Mouse (Mus musculus): ENCODE results near the gene Krt39. TPM values are rescaled to one million over a fixed set of nuclear protein-coding genes. Genes with fewer than 3 reads are reported as not detected.

The Krt39 gene
- total and polyA plus RNA-seq, 3 experiments, result not detected

DNA sequence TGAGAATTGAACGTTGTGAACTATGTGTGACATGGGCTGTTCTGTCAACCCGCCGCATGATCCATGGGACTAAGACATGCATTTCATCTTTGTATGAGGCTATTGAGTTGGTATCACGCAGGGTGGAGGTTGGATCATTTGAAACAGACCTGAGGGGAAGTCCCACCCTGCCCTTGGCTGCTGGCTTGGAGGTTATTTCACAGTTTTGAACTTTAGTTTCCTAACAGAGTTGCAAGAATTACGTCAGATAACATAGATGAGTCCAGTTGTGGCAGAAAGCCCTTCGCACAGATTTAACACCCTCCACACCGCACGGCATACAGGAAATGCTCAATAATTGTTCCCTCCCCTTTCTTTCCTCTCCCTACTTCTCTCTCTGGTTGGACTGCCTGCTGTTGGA lies 30.1 kb downstream of the Krt39 start:
- Histone ChIP-seq H3K4me3 (ENCODE audit: control insufficient read depth in 1 of 2, insufficient read depth in 1 of 2, low read depth in 2 of 2, low read length in 2 of 2) (no peak overlapping the region), H3K9me3 (replicated peaks; ENCODE audit: insufficient read depth, low read length) (no peaks in the 10 kb centered on the region), H3K27me3 (ENCODE audit: control insufficient read depth in 1 of 2, insufficient read depth in 2 of 2, low read length in 2 of 2) (no peaks in the 10 kb centered on the region), H3K79me2 (ENCODE audit: control insufficient read depth, insufficient read depth, low read length, poor library complexity) (no peaks in the 10 kb centered on the region), H3K27ac (ENCODE audit: control insufficient read depth, low read depth, low read length) (no peak overlapping the region), H3K36me3 (ENCODE audit: control insufficient read depth in 1 of 2, insufficient read depth in 2 of 2, low read length in 2 of 2) (no peaks in the 10 kb centered on the region), H3K4me1 (ENCODE audit: control insufficient read depth in 1 of 2, insufficient read depth in 2 of 2, low read length in 2 of 2) (no peaks in the 10 kb centered on the region), H3K9ac (ENCODE audit: control insufficient read depth, low read depth, low read length, poor library complexity, severe bottlenecking) (no peak overlapping the region)
- DNase-seq (ENCODE audit: low read depth, low spot score), result no peak
- TF ChIP-seq POLR2AphosphoS2 (IDR thresholded peaks at IDR 0.05; ENCODE audit: low read length) (no peak), MAX (IDR thresholded peaks at IDR 0.05; ENCODE audit: low read length) (no peak)

DNA sequence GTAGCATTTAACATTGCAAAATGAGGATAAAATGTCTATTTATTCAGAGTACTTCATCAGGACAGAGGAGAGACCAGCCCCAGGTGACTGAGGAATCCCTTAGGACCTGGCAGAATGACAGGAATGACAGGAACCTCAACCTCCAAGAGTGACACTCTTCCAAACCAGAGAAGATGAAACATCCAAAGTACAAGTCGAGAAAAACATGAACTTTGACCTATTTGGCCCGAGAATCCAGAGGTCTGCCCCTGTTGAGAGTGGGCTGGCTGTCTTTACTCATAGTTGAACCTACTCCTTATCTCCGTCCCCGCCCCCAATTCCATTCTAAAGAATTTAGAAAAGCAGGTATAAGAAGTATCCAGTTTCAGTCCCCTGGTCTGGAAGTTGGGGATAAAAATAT lies 30.5 kb downstream of the Krt39 start:
- H3K9ac ChIP-seq (ENCODE audit: control insufficient read depth, low read depth, low read length, poor library complexity, severe bottlenecking), result no peak overlapping the region
- no peaks in the 10 kb centered on the region for H3K9me3 ChIP-seq (replicated peaks; ENCODE audit: insufficient read depth, low read length)
- H3K27ac ChIP-seq (ENCODE audit: control insufficient read depth, low read depth, low read length), result no peak overlapping the region
- no peak for DNase-seq (ENCODE audit: low read depth, low spot score)
- TF ChIP-seq ZNF384 (IDR thresholded peaks at IDR 0.05; ENCODE audit: low read depth, low read length) (no peak), E2F4 (IDR thresholded peaks at IDR 0.05; ENCODE audit: borderline replicate concordance, low read depth, low read length) (no peak), SIN3A (IDR thresholded peaks at IDR 0.05; ENCODE audit: low read length) (no peak), MYB (IDR thresholded peaks at IDR 0.05; ENCODE audit: low read depth, low read length) (no peak), USF1 (IDR thresholded peaks at IDR 0.05; ENCODE audit: low read depth, low read length) (no peak), MAZ (IDR thresholded peaks at IDR 0.05; ENCODE audit: low read depth, low read length) (no peak), TBP (IDR thresholded peaks at IDR 0.05; ENCODE audit: low read depth, low read length) (no peak), TAL1 (IDR thresholded peaks at IDR 0.05; ENCODE audit: low read length) (no peak), TCF12 (IDR thresholded peaks at IDR 0.05; ENCODE audit: low read depth, low read length) (no peak), RAD21 (IDR thresholded peaks at IDR 0.05; ENCODE audit: low read depth, low read length) (no peak), CHD2 (IDR thresholded peaks at IDR 0.05; ENCODE audit: low read length) (no peak), ETS1 (IDR thresholded peaks at IDR 0.05; ENCODE audit: low read depth, low read length) (no peak), SMC3 (IDR thresholded peaks at IDR 0.05; ENCODE audit: low read depth, low read length) (no peak), MEF2A (IDR thresholded peaks at IDR 0.05; ENCODE audit: extremely low read depth, insufficient replicate concordance, low read depth, low read length, poor library complexity, severe bottlenecking) (no peak), CHD1 (IDR thresholded peaks at IDR 0.05; ENCODE audit: low read depth, low read length) (no peak), USF2 (IDR thresholded peaks at IDR 0.05; ENCODE audit: borderline replicate concordance in 1 of 2, insufficient read depth in 1 of 2, low read depth in 1 of 2, low read length in 2 of 2) (no peak), ZKSCAN1 (IDR thresholded peaks at IDR 0.05; ENCODE audit: low read depth, low read length) (no peak), JUND (IDR thresholded peaks at IDR 0.05; ENCODE audit: low read depth, low read length) (no peak), ZMIZ1 (IDR thresholded peaks at IDR 0.05; ENCODE audit: low read depth, low read length) (no peak)
- no peaks in the 10 kb centered on the region for H3K4me1 ChIP-seq (ENCODE audit: control insufficient read depth in 1 of 2, insufficient read depth in 2 of 2, low read length in 2 of 2)
- H3K4me3 ChIP-seq (ENCODE audit: control insufficient read depth in 1 of 2, insufficient read depth in 1 of 2, low read depth in 2 of 2, low read length in 2 of 2), result no peak overlapping the region
- no peaks in the 10 kb centered on the region for H3K27me3 ChIP-seq (ENCODE audit: control insufficient read depth in 1 of 2, insufficient read depth in 2 of 2, low read length in 2 of 2)
- H3K36me3 ChIP-seq (ENCODE audit: control insufficient read depth in 1 of 2, insufficient read depth in 2 of 2, low read length in 2 of 2), result no peaks in the 10 kb centered on the region
- H3K79me2 ChIP-seq (ENCODE audit: control insufficient read depth, insufficient read depth, low read length, poor library complexity), result no peaks in the 10 kb centered on the region
